Mouse (Mus musculus) C2C12 (cell line): ENCODE data around the gene Cyp2t4.

Source experiments
- CTCF ChIP-seq: IDR thresholded peaks from one replicate; pipeline ENCODE4 v1.5.1; 2011; ENCODE audit not compliant: control insufficient read depth, insufficient read depth, insufficient read length
- MYOD1 ChIP-seq: IDR thresholded peaks from one replicate; pipeline ENCODE4 v1.6.1; 2011; ENCODE audit warnings: low read depth; ENCODE audit not compliant: control insufficient read depth, insufficient read length

DNA sequence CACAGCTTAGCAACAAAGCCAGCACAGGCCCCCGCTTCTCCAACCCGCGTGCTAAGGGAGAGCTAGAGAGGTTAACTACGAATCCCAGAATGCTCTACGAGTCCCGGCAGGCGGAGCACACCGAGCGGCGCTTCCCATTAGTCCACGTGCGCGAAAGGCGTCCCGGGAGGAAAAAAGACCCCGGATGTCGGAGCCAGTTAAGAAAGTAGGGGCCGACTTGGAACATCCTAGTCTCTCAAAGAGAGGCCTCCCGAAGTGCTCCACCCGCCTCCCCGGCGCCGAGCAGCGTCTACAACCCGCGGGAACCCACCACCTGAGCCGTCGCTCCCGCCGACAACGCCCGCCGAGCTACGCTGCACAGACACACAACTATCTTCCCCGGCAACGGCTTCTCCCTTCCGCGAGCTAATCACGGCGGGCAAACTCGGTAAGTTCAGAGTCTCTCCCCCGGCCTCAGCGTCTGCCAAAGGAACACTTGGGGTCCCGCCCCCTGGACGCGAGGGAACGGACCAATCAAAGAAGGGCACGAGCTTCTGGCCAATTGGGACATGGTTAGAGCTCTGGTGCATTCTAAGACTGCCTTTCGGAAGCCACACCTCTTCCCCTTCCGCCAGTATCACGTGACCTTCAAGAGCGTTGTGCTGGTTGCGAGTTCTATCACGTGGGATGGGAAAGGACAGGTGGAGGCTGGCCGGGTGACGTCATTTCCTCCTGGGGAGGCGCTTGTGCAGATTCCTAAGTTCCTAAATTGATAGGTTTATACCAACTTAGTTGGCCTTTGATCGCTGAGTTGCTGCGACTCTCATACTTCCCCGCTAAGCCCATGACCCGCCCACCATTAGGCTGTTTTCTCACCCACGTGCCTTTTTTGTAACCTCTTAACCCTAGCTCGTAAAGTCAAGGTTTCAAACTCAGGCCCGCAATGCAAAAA is 42.4 kb downstream of the Cyp2t4 start, which contains the start of the genes BC024978 and Snrpa:
- no peak for TF ChIP-seq CTCF
- peak; percentile 85 for TF ChIP-seq MYOD1
